Mouse (Mus musculus) lung, postnatal 0 days (tissue): ENCODE results near the gene Tulp4. TPM values are rescaled to one million over a fixed set of nuclear protein-coding genes. Genes with fewer than 3 reads are reported as not detected.
A peak's percentile ranks its signal among the peaks of the same experiment; 100 is the strongest.

Source experiments
- ATAC-seq: fragments of 200-750 bp; cut with Nextera tagmentation; 2 replicates; pipeline ENCODE4 v1.8.0; 2017; ENCODE audit warnings: moderate library complexity
- DNase-seq: peaks from one replicate; pipeline ENCODE4 v3.0.0-alpha.2; 2016; ENCODE audit warnings: low spot score
- H3K27ac ChIP-seq: fragments of 300-500 bp; sonication (generic); 2 replicates; pipeline ENCODE4 v1.5.1; 2014; ENCODE audit warnings: antibody characterized with exemption, mild to moderate bottlenecking, low read length, mixed read lengths
- H3K27me3 ChIP-seq: fragments of 300-500 bp; sonication (generic); replicated peaks from 2 replicates; pipeline ENCODE4 v1.6.1; 2014; ENCODE audit warnings: low read length, mixed read lengths; ENCODE audit not compliant: insufficient read depth
- H3K36me3 ChIP-seq: fragments of 300-500 bp; sonication (generic); 2 replicates; pipeline ENCODE4 v1.6.1; 2014; ENCODE audit warnings: low read length, mixed read lengths; ENCODE audit not compliant: insufficient read depth
- H3K4me1 ChIP-seq: fragments of 300-500 bp; sonication (generic); 2 replicates; pipeline ENCODE4 v1.6.1; 2014; ENCODE audit warnings: antibody characterized with exemption, low read depth, low read length, mixed read lengths; ENCODE audit not compliant: insufficient read depth
- H3K4me2 ChIP-seq: fragments of 300-500 bp; sonication (generic); replicated peaks from 2 replicates; pipeline ENCODE4 v1.6.1; 2014; ENCODE audit warnings: low read depth, mild to moderate bottlenecking, low read length, moderate library complexity, mixed read lengths
- H3K4me3 ChIP-seq: fragments of 300-500 bp; sonication (generic); 2 replicates; pipeline ENCODE4 v1.5.1; 2014; ENCODE audit warnings: low read depth, low read length
- H3K9ac ChIP-seq: fragments of 300-500 bp; sonication (generic); replicated peaks from 2 replicates; pipeline ENCODE4 v1.6.1; 2014; ENCODE audit warnings: low read depth, mild to moderate bottlenecking
- H3K9me3 ChIP-seq: fragments of 300-500 bp; sonication (generic); 2 replicates; pipeline ENCODE4 v1.6.1; 2016; ENCODE audit warnings: low read length, mixed read lengths
- CTCF ChIP-seq: IDR thresholded peaks from 2 replicates; pipeline ENCODE4 v1.5.1; 2016; ENCODE audit warnings: antibody characterized with exemption, mild to moderate bottlenecking
- EP300 ChIP-seq: IDR thresholded peaks from 2 replicates; pipeline ENCODE4 v1.6.1; 2016; ENCODE audit warnings: antibody characterized with exemption, mild to moderate bottlenecking, control low read depth
- WGBS: fragments of 180-500 bp; shearing (Covaris S2); extraction: QIAGEN DNeasy Blood & Tissue Kit; methylation state at CpG from one replicate; pipeline ENCODE4 v1.1.7; 2014; 5-methylcytosine and 5-hydroxymethylcytosine counted together
- polyA plus RNA-seq: library from polyadenylated mRNA; unstranded; fragments of >200 nt; fragmentation: Nextera tagmentation; extraction: Ambion mirVana; gene quantifications from 2 replicates; pipeline ENCODE4 v1.2.1, GENCODE M21; 2015

Gene Tulp4
- polyA plus RNA-seq, 1 experiment from 2014 or later, result 35.4 TPM

GRCm38 (mm10) chr17:6128039-6128438 is 21.8 kb downstream of the Tulp4 start:
- Histone ChIP-seq H3K27me3 (no peaks in the 10 kb centered on the region), H3K4me3 (no peak overlapping the region), H3K27ac (no peak overlapping the region), H3K9me3 (no peaks in the 10 kb centered on the region), H3K9ac (no peak overlapping the region), H3K4me1 (no peaks in the 10 kb centered on the region), H3K4me2 (no peak overlapping the region), H3K36me3 (0 out of 2 replicates have a peak, but pooled peaks cover 4% of the 10 kb centered on the region)
- 46% methylated on average over 3 of the region's 3 CpGs for WGBS
- DNase-seq (no peak), ATAC-seq (no peak)
- no peak for TF ChIP-seq CTCF
- no peak for TF ChIP-seq EP300

- no peak for DNase-seq
Observed at GRCm38 (mm10) chr17:6129361-6129760, 23.1 kb downstream of the Tulp4 start.

GRCm38 (mm10) chr17:6131083-6131482 is 24.8 kb downstream of the Tulp4 start:
- 91% methylated on average over 3 of the region's 3 CpGs for whole genome bisulfite sequencing

More at GRCm38 (mm10) chr17:6129361-6129760, 23.1 kb downstream of the Tulp4 start:
- H3K36me3 ChIP-seq, result 0 out of 2 replicates have a peak, but pooled peaks cover 4% of the 10 kb centered on the region
- no peak overlapping the region for H3K27ac ChIP-seq
- no peaks in the 10 kb centered on the region for H3K9me3 ChIP-seq
- no peak overlapping the region for H3K9ac ChIP-seq
- TF ChIP-seq CTCF (no peak), EP300 (no peak)
- 77% methylated on average over 4 of the region's 4 CpGs for WGBS
- no peaks in the 10 kb centered on the region for H3K27me3 ChIP-seq
- ATAC-seq, result no peak
- no peaks in the 10 kb centered on the region for H3K4me1 ChIP-seq
- H3K4me3 ChIP-seq, result no peak overlapping the region
- no peak overlapping the region for H3K4me2 ChIP-seq

GRCm38 (mm10) chr17:6140875-6141274 is 34.6 kb downstream of the Tulp4 start:
- H3K4me1 ChIP-seq, result no peaks in the 10 kb centered on the region
- H3K9ac ChIP-seq, result no peak overlapping the region
- no peaks in the 10 kb centered on the region for H3K36me3 ChIP-seq
- 63% methylated on average over 3 of the region's 3 CpGs for WGBS
- H3K27me3 ChIP-seq, result no peaks in the 10 kb centered on the region
- ATAC-seq, result peak; percentile 62
- H3K4me3 ChIP-seq, result no peak overlapping the region
- H3K9me3 ChIP-seq, result no peaks in the 10 kb centered on the region
- peak; percentile 79 for DNase-seq
- no peak for TF ChIP-seq CTCF
- TF ChIP-seq EP300, result peak; percentile 42
- H3K27ac ChIP-seq, result no peak overlapping the region
- no peak overlapping the region for H3K4me2 ChIP-seq

More at GRCm38 (mm10) chr17:6131083-6131482, 24.8 kb downstream of the Tulp4 start:
- no peaks in the 10 kb centered on the region for H3K27me3 ChIP-seq
- no peaks in the 10 kb centered on the region for H3K9me3 ChIP-seq
- no peaks in the 10 kb centered on the region for H3K36me3 ChIP-seq
- H3K4me3 ChIP-seq, result no peak overlapping the region
- no peak for ATAC-seq
- no peak overlapping the region for H3K27ac ChIP-seq
- TF ChIP-seq EP300, result no peak
- TF ChIP-seq CTCF, result no peak
- H3K4me2 ChIP-seq, result no peak overlapping the region
- no peak overlapping the region for H3K9ac ChIP-seq
- H3K4me1 ChIP-seq, result no peaks in the 10 kb centered on the region
- no peak for DNase-seq

DNA sequence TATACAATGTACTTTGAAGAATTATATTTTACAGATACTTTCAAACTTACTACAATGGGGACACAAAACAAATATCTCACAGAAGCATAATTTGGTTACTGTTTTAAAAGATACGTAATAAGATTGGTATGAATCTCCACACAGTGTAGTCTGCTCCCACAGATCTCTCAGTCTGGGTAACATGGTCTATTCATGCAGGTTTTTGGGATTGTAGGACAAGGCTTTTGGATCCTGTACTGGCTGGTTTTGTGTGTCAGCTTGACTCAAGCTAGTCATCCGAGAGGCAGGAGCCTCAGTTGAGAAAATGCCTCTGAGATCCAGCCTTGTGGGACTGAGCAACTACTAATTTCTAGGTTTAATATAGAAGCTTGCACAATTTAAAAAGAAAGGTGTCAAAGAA is 35.1 kb downstream of the Tulp4 start:
- H3K9me3 ChIP-seq, result no peaks in the 10 kb centered on the region
- H3K36me3 ChIP-seq, result no peaks in the 10 kb centered on the region
- H3K4me3 ChIP-seq, result no peak overlapping the region
- no peaks in the 10 kb centered on the region for H3K27me3 ChIP-seq
- H3K4me1 ChIP-seq, result no peaks in the 10 kb centered on the region
- H3K4me2 ChIP-seq, result no peak overlapping the region
- DNase-seq, result no peak
- H3K9ac ChIP-seq, result no peak overlapping the region
- 91% methylated on average over 2 of the region's 2 CpGs for WGBS
- TF ChIP-seq CTCF, result no peak
- no peak for TF ChIP-seq EP300
- ATAC-seq, result no peak
- no peak overlapping the region for H3K27ac ChIP-seq

- H3K9me3 ChIP-seq, result no peaks in the 10 kb centered on the region
- 69% methylated on average over 2 of the region's 2 CpGs for WGBS
- no peaks in the 10 kb centered on the region for H3K4me1 ChIP-seq
- no peak overlapping the region for H3K9ac ChIP-seq
- DNase-seq (no peak), ATAC-seq (no peak)
- H3K27ac ChIP-seq, result no peak overlapping the region
- H3K36me3 ChIP-seq, result no peaks in the 10 kb centered on the region
- no peaks in the 10 kb centered on the region for H3K27me3 ChIP-seq
- H3K4me2 ChIP-seq, result no peak overlapping the region
- no peak overlapping the region for H3K4me3 ChIP-seq
- TF ChIP-seq EP300, result no peak
- no peak for TF ChIP-seq CTCF
Observed at GRCm38 (mm10) chr17:6145244-6145643, 39.0 kb downstream of the Tulp4 start.

- DNase-seq (no peak), ATAC-seq (no peak)
- no peak overlapping the region for H3K27ac ChIP-seq
- H3K27me3 ChIP-seq, result no peaks in the 10 kb centered on the region
- no peak overlapping the region for H3K4me3 ChIP-seq
- no peaks in the 10 kb centered on the region for H3K4me1 ChIP-seq
- H3K4me2 ChIP-seq, result no peak overlapping the region
- H3K9ac ChIP-seq, result no peak overlapping the region
- no peaks in the 10 kb centered on the region for H3K9me3 ChIP-seq
- WGBS, result 89% methylated on average over 4 of the region's 4 CpGs
- TF ChIP-seq CTCF (no peak), EP300 (no peak)
- H3K36me3 ChIP-seq, result no peaks in the 10 kb centered on the region
Observed at GRCm38 (mm10) chr17:6152941-6153340, 46.7 kb downstream of the Tulp4 start.
